Comparison of ENCODE assay signal across 24 mouse cellular contexts in genomic region chr11:116973508-116973907, GRCm38 (mm10). TPM values are rescaled to one million over a fixed set of nuclear protein-coding genes. Genes with fewer than 3 reads are reported as not detected.
DNase-seq lines count a peak whose midpoint lies in the region; ATAC-seq and TF ChIP-seq lines count a peak whose summit lies in the region.
"Had no signal": no experiment of that assay in that cellular context is flagged by ENCODE, and none has a peak within 500 bp of the region (broad histone marks: within the 10 kb centered on the region; RNA-seq: fewer than 3 reads in every experiment).

No protein-coding gene starts in this region.

- no peaks in the 10 kb centered on the region for H3K27me3 ChIP-seq in neural tube, embryonic 13.5 days
- no peaks in the 10 kb centered on the region for H3K27me3 ChIP-seq in forebrain, embryonic 12.5 days
- no peaks in the 10 kb centered on the region for H3K27me3 ChIP-seq in hindbrain, embryonic 11.5 days (ENCODE audit: control insufficient read depth, insufficient read depth, low read length)
- no peaks in the 10 kb centered on the region for H3K27me3 ChIP-seq in stomach, postnatal 0 days (ENCODE audit: control insufficient read depth, insufficient read depth, low read length)
- H3K27me3 ChIP-seq: embryonic facial prominence, embryonic 12.5 days; limb, embryonic 13.5 days had no signal

- peak overlapping the region; percentile 77 for H3K27ac ChIP-seq in neural tube, embryonic 13.5 days (replicated peaks)
- peak overlapping the region; percentile 78; the same call in 1 of the 2 replicates for H3K27ac ChIP-seq in forebrain, embryonic 12.5 days
- H3K27ac ChIP-seq in hindbrain, embryonic 11.5 days (ENCODE audit: low read depth, low read length): peak overlapping the region; percentile 54; the same call in 1 of the 2 replicates
- no peak overlapping the region for H3K27ac ChIP-seq in stomach, postnatal 0 days (replicated peaks)
- H3K27ac ChIP-seq: embryonic facial prominence, embryonic 12.5 days; heart, embryonic 15.5 days; limb, embryonic 13.5 days; liver, embryonic 12.5 days had no signal

- 85% methylated on average over 9 of the region's 9 CpGs for whole genome bisulfite sequencing in neural tube, embryonic 13.5 days
- 91% methylated on average over 9 of the region's 9 CpGs for WGBS in forebrain, embryonic 12.5 days
- 96% methylated on average over 9 of the region's 9 CpGs for WGBS in hindbrain, embryonic 11.5 days
- WGBS in stomach, postnatal 0 days: 89% methylated on average over 9 of the region's 9 CpGs

- H3K9me3 ChIP-seq in neural tube, embryonic 13.5 days: no peaks in the 10 kb centered on the region
- no peaks in the 10 kb centered on the region for H3K9me3 ChIP-seq in forebrain, embryonic 12.5 days
- no peaks in the 10 kb centered on the region for H3K9me3 ChIP-seq in hindbrain, embryonic 11.5 days (ENCODE audit: control insufficient read depth, low read length)
- no peaks in the 10 kb centered on the region for H3K9me3 ChIP-seq in stomach, postnatal 0 days (ENCODE audit: control insufficient read depth, low read length)
- H3K9me3 ChIP-seq: embryonic facial prominence, embryonic 12.5 days; heart, embryonic 15.5 days; limb, embryonic 13.5 days; liver, embryonic 12.5 days had no signal

- no peak overlapping the region for H3K9ac ChIP-seq in neural tube, embryonic 13.5 days
- H3K9ac ChIP-seq in forebrain, embryonic 12.5 days: no peak overlapping the region
- no peak overlapping the region for H3K9ac ChIP-seq in hindbrain, embryonic 11.5 days (ENCODE audit: low read depth, low read length)
- H3K9ac ChIP-seq in stomach, postnatal 0 days (ENCODE audit: low read length): no peak overlapping the region
- H3K9ac ChIP-seq: embryonic facial prominence, embryonic 12.5 days; heart, embryonic 15.5 days; limb, embryonic 13.5 days; liver, embryonic 12.5 days had no signal

- peaks cover 44% of the 10 kb centered on the region for H3K4me1 ChIP-seq in neural tube, embryonic 13.5 days (replicated peaks)
- peaks cover 12% of the 10 kb centered on the region for H3K4me1 ChIP-seq in forebrain, embryonic 12.5 days
- H3K4me1 ChIP-seq in hindbrain, embryonic 11.5 days (replicated peaks; ENCODE audit: control insufficient read depth, insufficient read depth, low read length): no peaks in the 10 kb centered on the region
- H3K4me1 ChIP-seq in stomach, postnatal 0 days (replicated peaks; ENCODE audit: control insufficient read depth, insufficient read depth): no peaks in the 10 kb centered on the region
- H3K4me1 ChIP-seq: embryonic facial prominence, embryonic 12.5 days; liver, embryonic 12.5 days had no signal

- no peak overlapping the region for H3K4me3 ChIP-seq in neural tube, embryonic 13.5 days
- H3K4me3 ChIP-seq in forebrain, embryonic 12.5 days (replicated peaks): no peak overlapping the region
- no peak overlapping the region for H3K4me3 ChIP-seq in hindbrain, embryonic 11.5 days (ENCODE audit: low read depth, low read length)
- H3K4me3 ChIP-seq in stomach, postnatal 0 days (ENCODE audit: low read depth, low read length): no peak overlapping the region
- H3K4me3 ChIP-seq: embryonic facial prominence, embryonic 12.5 days; heart, embryonic 15.5 days; limb, embryonic 13.5 days; liver, embryonic 12.5 days had no signal

- DNase-seq in neural tube, embryonic 10.5 days (ENCODE audit: extremely low spot score, low spot score): no peak
- DNase-seq in hindbrain, embryonic 11.5 days (ENCODE audit: low spot score): no peak
- DNase-seq in stomach, postnatal 0 days (ENCODE audit: low spot score): no peak
- no peak for DNase-seq in ovary, postnatal 36 days (ENCODE audit: low spot score)
- DNase-seq in layer of hippocampus, adult 8-10 months (ENCODE audit: low spot score in 2 of 2): no peak
- no peak for DNase-seq in kidney, postnatal 10 days
- DNase-seq: cerebellum, adult 11 months; cerebellum, adult 9-11 months; heart, postnatal 36 days; kidney, adult 18-20 months; kidney, postnatal 36 days; lung, adult 18-20 months; thymus, postnatal 14 days had no signal

- no peak for TF ChIP-seq CTCF in stomach, postnatal 0 days (IDR thresholded peaks at IDR 0.05; ENCODE audit: low read depth)

- no peak for TF ChIP-seq EP300 in stomach, postnatal 0 days (optimal IDR thresholded peaks at IDR 0.05)

- ATAC-seq in neural tube, embryonic 13.5 days (ENCODE audit: low read depth): 0 out of 2 replicates have a peak, but pooled peaks have one; percentile 45
- no peak for ATAC-seq in forebrain, embryonic 12.5 days (ENCODE audit: low FRiP score)
- no peak for ATAC-seq in hindbrain, embryonic 11.5 days (ENCODE audit: low FRiP score)
- ATAC-seq in stomach, postnatal 0 days (ENCODE audit: low FRiP score, low TSS enrichment): 0 out of 2 replicates have a peak, but pooled peaks have one; percentile 19
- ATAC-seq: inflammation-experienced regulatory T-cells, adult 6 months; liver, embryonic 12.5 days had no signal

- H3K4me2 ChIP-seq in neural tube, embryonic 13.5 days: no peak overlapping the region
- H3K4me2 ChIP-seq in forebrain, embryonic 12.5 days: no peak overlapping the region
- H3K4me2 ChIP-seq in hindbrain, embryonic 11.5 days (replicated peaks; ENCODE audit: low read depth, low read length): no peak overlapping the region
- no peak overlapping the region for H3K4me2 ChIP-seq in stomach, postnatal 0 days (replicated peaks; ENCODE audit: low read depth)
- H3K4me2 ChIP-seq: embryonic facial prominence, embryonic 12.5 days; heart, embryonic 15.5 days; limb, embryonic 13.5 days; liver, embryonic 12.5 days had no signal

- peaks cover 59% of the 10 kb centered on the region for H3K36me3 ChIP-seq in neural tube, embryonic 13.5 days
- H3K36me3 ChIP-seq in forebrain, embryonic 12.5 days (replicated peaks): peaks cover 42% of the 10 kb centered on the region
- H3K36me3 ChIP-seq in hindbrain, embryonic 11.5 days (ENCODE audit: control insufficient read depth, insufficient read depth, low read length): 0 out of 2 replicates have a peak, but pooled peaks cover 3% of the 10 kb centered on the region
- no peaks in the 10 kb centered on the region for H3K36me3 ChIP-seq in stomach, postnatal 0 days (ENCODE audit: control insufficient read depth, insufficient read depth, low read length)
- H3K36me3 ChIP-seq: embryonic facial prominence, embryonic 12.5 days; heart, embryonic 15.5 days; limb, embryonic 13.5 days; liver, embryonic 12.5 days had no signal

RNA-seq across cellular contexts. Expression of gene Mgat5b, which starts 54.8 kb away (rescaled TPM):
- 28.4 and 28.5 TPM in 2 replicates for polyA plus RNA-seq in neural tube, embryonic 13.5 days (2015; fragmentation: Nextera tagmentation; extraction: Ambion mirVana)
- polyA plus RNA-seq in forebrain, embryonic 12.5 days (2016; fragmentation: Nextera tagmentation; extraction: Ambion mirVana): 17.8 and 19.0 TPM in 2 replicates
- 5.7 and 6.6 TPM in 2 replicates for polyA plus RNA-seq in hindbrain, embryonic 11.5 days (2014; fragmentation: Nextera tagmentation; extraction: Ambion mirVana)
- 0.30 and 0.57 TPM in 2 replicates for polyA plus RNA-seq in stomach, postnatal 0 days (2015; fragmentation: Nextera tagmentation; extraction: Ambion mirVana)
- total RNA-seq in layer of hippocampus, adult 8-10 months (2022): 10 to 100 TPM; 37.8 to 47.5 (median 42.6) TPM
- total RNA-seq: gastrocnemius, adult 18-20 months; megakaryocyte-erythroid progenitor cell, adult 5-6 weeks had no signal
- polyA plus RNA-seq: C2C12; inflammation-experienced regulatory T-cells, adult 6 months; liver, embryonic 12.5 days; spleen, adult 2 months had no signal

Comparison
In these comparisons a context has a peak if more than half of its experiments do, and no peak if none do; other contexts are left out.
1. ATAC-seq: peak in neural tube, embryonic 13.5 days (single experiment) and stomach, postnatal 0 days (single experiment); none in forebrain, embryonic 12.5 days (single experiment) and hindbrain, embryonic 11.5 days (single experiment).